Mouse (Mus musculus): Measurements from ENCODE around the gene Ttc9.

- TF ChIP-seq CTCF (IDR thresholded peaks at IDR 0.05; ENCODE audit: low read depth) = no peak
- no peak for TF ChIP-seq EP300 (IDR thresholded peaks at IDR 0.05; ENCODE audit: low read depth)
Observed at GRCm38 (mm10) chr12:81683395-81683794, 52.3 kb downstream of the Ttc9 start.

All from heart, postnatal 0 days (tissue).